Mouse (Mus musculus) midbrain, embryonic 16.5 days (tissue): ENCODE measurements around the gene Ppbp. TPM values are rescaled to one million over a fixed set of nuclear protein-coding genes. Genes with fewer than 3 reads are reported as not detected.
"Not testable (repeated sequence)": the region's sequence is repeated elsewhere in the genome, so short reads cannot be mapped to it uniquely, and the experiment has no call there.

ENCODE experiments used
- ATAC-seq: fragments of 200-750 bp; cut with Nextera tagmentation; 2 replicates; pipeline ENCODE4 v1.8.0; 2017; ENCODE audit warnings: moderate TSS enrichment
- H3K27ac ChIP-seq: fragments of 300-500 bp; sonication (generic); 2 replicates; pipeline ENCODE4 v1.5.1; 2014; ENCODE audit warnings: mild to moderate bottlenecking, low read length, mixed read lengths
- H3K27me3 ChIP-seq: fragments of 300-500 bp; sonication (generic); 2 replicates; pipeline ENCODE4 v1.6.1; 2014; ENCODE audit warnings: low read depth, low read length, mixed read lengths; ENCODE audit not compliant: control insufficient read depth, insufficient read depth
- H3K36me3 ChIP-seq: fragments of 300-500 bp; sonication (generic); 2 replicates; pipeline ENCODE4 v1.6.1; 2014; ENCODE audit warnings: mild to moderate bottlenecking, low read length, moderate library complexity, mixed read lengths; ENCODE audit not compliant: control insufficient read depth, insufficient read depth
- H3K4me1 ChIP-seq: fragments of 300-500 bp; sonication (generic); 2 replicates; pipeline ENCODE4 v1.6.1; 2014; ENCODE audit warnings: mild to moderate bottlenecking, low read length, mixed read lengths; ENCODE audit not compliant: control insufficient read depth, insufficient read depth
- H3K4me2 ChIP-seq: fragments of 300-500 bp; sonication (generic); 2 replicates; pipeline ENCODE4 v1.6.1; 2014; ENCODE audit warnings: mild to moderate bottlenecking, low read length, mixed read lengths
- H3K4me3 ChIP-seq: fragments of 300-500 bp; sonication (generic); 2 replicates; pipeline ENCODE4 v1.5.1; 2014; ENCODE audit warnings: low read depth, mild to moderate bottlenecking, low read length, moderate library complexity, mixed read lengths
- H3K9ac ChIP-seq: fragments of 300-500 bp; sonication (generic); 2 replicates; pipeline ENCODE4 v1.6.1; 2014; ENCODE audit warnings: low read depth, low read length, mixed read lengths
- H3K9me3 ChIP-seq: fragments of 300-500 bp; sonication (generic); replicated peaks from 2 replicates; pipeline ENCODE4 v1.6.1; 2014; ENCODE audit warnings: mild to moderate bottlenecking, low read length, mixed read lengths; ENCODE audit not compliant: control insufficient read depth, poor library complexity, severe bottlenecking
- WGBS: fragments of 180-500 bp; shearing (Covaris S2); extraction: QIAGEN DNeasy Blood & Tissue Kit; methylation state at CpG from one replicate; pipeline ENCODE4 v1.1.7; 2014; 5-methylcytosine and 5-hydroxymethylcytosine counted together
- polyA plus RNA-seq: library from polyadenylated mRNA; unstranded; fragments of >200 nt; fragmentation: Nextera tagmentation; extraction: Ambion mirVana; gene quantifications from 2 replicates; pipeline ENCODE4 v1.2.1, GENCODE M21; 2015

The Ppbp gene
- polyA plus RNA-seq, 1 experiment from 2014 or later, result 1.0 TPM

DNA sequence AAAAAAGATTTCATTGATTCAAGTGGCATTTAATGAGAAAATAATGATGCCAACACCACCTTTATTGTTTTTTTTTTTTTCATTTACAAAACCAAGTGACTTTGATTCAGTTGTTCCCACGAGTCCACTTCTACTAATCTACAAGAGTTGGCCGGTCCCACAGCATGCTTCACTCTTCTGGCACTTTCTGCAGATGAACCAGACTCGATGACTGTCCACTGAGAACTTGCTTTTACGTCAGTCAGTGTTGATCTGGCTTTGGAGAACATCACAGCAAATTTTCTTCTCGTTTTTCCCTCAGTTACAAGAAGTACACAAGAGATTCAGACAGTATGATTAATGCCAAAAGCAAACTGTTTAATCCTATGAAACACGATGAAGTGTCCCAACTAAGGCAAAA is 10.5 kb downstream of the Ppbp start:
- no peaks in the 10 kb centered on the region for H3K36me3 ChIP-seq
- no peak overlapping the region for H3K4me3 ChIP-seq
- no peak for ATAC-seq
- H3K4me2 ChIP-seq, result no peak overlapping the region
- H3K27me3 ChIP-seq, result no peaks in the 10 kb centered on the region
- H3K9me3 ChIP-seq, result no peaks in the 10 kb centered on the region
- H3K27ac ChIP-seq, result no peak overlapping the region
- H3K9ac ChIP-seq, result no peak overlapping the region
- 87% methylated on average over 6 of the region's 6 CpGs for WGBS
- H3K4me1 ChIP-seq, result no peaks in the 10 kb centered on the region

DNA sequence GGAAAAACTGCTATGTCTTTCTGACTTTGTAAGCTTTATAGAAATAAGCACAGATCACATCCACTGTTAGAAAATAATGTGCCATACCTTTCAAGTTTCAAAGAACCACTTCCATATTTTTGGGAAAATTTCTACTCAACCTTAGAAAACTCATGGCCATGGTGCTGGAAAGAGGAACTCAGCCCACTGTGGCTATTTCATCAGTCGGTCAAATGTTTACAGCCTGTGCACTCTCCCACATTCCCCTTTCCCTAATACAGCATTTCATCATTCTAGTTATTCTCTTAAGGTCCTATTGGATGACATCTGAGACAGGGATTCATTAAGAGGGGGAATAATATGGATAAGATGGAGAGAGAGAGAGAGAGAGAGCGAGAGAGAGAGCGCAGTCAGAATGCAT is 15.4 kb downstream of the Ppbp start:
- Histone ChIP-seq H3K4me2 (no peak overlapping the region), H3K27ac (no peak overlapping the region), H3K36me3 (no peaks in the 10 kb centered on the region), H3K27me3 (no peaks in the 10 kb centered on the region), H3K9ac (no peak overlapping the region), H3K9me3 (no peaks in the 10 kb centered on the region), H3K4me3 (no peak overlapping the region), H3K4me1 (no peaks in the 10 kb centered on the region)
- WGBS, result 90% methylated on average over 3 of the region's 3 CpGs
- no peak for ATAC-seq

DNA sequence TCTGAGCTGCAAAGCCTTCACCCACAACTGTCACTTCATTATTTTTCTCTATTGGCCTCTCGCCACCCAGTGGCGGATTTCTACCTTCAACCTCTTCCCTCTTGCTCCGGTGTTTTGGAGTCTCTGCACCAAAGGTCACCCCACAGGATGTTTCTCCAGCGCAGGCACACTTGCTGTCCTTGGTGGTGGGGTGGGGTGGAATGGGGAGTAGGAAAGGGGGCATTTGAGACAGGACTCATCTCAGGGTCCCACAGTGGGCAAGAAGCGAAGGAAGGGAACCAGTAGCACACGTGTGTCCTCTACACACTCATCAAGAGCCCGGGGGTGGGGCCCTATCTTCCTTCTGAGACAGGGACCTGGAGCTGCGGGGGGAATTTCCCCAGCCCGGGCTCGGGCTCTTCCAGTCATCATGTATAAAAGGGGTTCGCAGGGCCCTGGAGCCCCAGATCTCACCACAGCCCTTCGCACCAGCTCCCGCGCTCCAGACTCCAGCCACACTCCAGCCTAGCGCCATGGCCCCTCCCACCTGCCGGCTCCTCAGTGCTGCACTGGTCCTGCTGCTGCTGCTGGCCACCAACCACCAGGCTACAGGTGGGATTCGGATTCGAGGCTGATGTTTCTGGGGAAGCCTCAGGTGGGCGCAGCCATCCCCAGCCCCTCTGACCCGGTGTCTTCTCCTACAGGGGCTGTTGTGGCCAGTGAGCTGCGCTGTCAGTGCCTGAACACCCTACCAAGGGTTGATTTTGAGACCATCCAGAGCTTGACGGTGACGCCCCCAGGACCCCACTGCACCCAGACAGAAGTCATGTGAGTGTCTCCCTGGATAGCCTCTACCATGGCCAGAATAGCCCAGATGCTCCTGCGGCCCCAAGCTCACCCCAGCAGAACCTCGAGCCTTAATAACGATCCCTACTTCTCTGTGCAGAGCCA is 17.6 kb downstream of the Ppbp start, which contains the start of gene Cxcl3:
TSS of gene Cxcl3 (plus strand) at position 445 of the 930 bp plus-strand sequence.
- H3K4me2 ChIP-seq, result peak within 1 kb of the TSS; percentile 91
- H3K36me3 ChIP-seq, result no peaks in the 10 kb centered on the region
- no peaks in the 10 kb centered on the region for H3K27me3 ChIP-seq
- H3K27ac ChIP-seq, result no peak within 1 kb of the TSS
- peak within 1 kb of the TSS; percentile 57 for H3K9ac ChIP-seq
- ATAC-seq, result peak; percentile 92
- no peaks in the 10 kb centered on the region for H3K4me1 ChIP-seq
- 17% methylated on average over 24 of the region's 26 CpGs for WGBS
- H3K4me3 ChIP-seq, result peak within 1 kb of the TSS; percentile 44
- H3K9me3 ChIP-seq, result no peaks in the 10 kb centered on the region

DNA sequence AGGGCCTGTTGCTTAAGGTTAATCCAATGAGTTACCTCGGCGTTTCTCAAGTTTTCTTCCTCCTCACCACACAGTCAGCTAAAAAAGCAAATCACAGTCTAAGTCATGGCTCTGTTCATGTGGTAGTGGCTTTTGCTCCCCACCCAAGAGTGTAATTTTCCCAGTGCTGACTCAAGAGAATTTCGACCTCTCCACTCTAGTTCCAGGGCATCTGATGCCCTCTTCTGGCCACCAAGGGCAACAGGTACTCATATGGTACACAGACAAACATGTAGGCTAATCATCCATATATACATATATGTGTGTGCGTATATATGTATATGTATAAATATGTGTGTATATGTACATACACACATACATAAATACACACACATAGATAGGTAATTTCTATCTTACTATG is 19.8 kb downstream of the Ppbp start:
- no peak for ATAC-seq
- no peaks in the 10 kb centered on the region for H3K27me3 ChIP-seq
- H3K4me2 ChIP-seq, result no peak overlapping the region
- H3K36me3 ChIP-seq, result no peaks in the 10 kb centered on the region
- no peak overlapping the region for H3K9ac ChIP-seq
- 76% methylated on average over 4 of the region's 4 CpGs for WGBS
- H3K4me3 ChIP-seq, result no peak overlapping the region
- H3K27ac ChIP-seq, result no peak overlapping the region
- no peaks in the 10 kb centered on the region for H3K9me3 ChIP-seq
- no peaks in the 10 kb centered on the region for H3K4me1 ChIP-seq

DNA sequence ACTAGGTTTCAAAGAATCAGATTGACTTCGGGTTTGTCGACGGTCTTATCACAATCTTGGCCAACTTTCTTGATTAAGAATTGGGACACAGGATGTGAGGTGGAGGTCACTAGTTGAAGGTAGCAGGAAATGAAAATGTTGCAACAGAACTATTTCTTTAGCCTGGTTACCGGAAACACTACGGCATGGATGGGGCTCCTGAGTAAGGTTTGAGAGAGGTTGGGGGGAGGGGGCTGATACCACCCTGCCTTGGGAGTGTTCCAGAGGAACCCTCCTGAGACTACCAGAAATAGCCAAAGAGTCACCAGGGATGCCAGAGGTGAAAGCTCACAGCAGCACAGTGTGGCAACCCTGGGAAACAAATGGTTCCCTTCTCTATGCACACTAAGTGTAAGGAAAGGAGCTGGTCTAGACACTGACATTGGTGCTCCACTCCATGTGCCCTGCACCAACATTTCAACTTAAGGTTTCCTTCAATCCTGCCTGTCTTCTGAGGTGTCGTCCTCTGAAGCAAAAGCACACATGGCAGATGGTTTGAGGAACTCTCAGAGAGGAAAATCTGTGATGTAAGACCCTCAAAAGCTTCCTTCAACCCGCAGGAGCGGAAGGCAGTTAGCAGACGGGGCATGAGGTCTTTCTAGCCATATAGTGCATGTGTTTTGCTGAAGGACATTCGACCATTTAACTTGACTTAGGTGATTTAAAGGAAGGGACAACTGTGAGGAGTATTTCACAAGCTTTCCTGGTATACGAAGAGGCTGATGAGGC is 21.2 kb downstream of the Ppbp start:
- Histone ChIP-seq H3K9me3 (no peaks in the 10 kb centered on the region), H3K4me2 (no peak overlapping the region), H3K27me3 (no peaks in the 10 kb centered on the region), H3K27ac (no peak overlapping the region), H3K4me1 (no peaks in the 10 kb centered on the region), H3K36me3 (no peaks in the 10 kb centered on the region), H3K9ac (no peak overlapping the region), H3K4me3 (no peak overlapping the region)
- ATAC-seq, result no peak
- WGBS, result 88% methylated on average over 11 of the region's 11 CpGs

DNA sequence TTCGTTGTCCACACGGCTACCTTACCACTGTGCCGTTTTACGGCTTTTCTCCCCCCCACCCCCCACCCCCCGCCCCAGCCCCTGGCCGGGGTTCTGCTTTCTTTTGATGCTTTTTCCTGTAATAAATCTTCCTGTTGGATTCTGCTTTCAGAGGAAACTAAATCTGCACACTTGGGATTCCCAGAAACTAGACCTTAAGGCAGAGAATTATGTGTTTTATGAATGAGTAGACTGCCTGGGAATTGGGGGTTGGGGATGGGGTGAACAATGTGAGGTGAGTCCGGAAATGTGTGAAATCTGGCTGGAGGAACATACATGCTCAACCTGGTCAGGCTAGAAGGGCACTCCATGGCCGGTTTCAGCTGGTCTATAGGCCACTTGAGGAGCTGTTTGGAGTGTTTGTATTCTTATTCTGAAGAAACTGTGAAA is 21.8 kb downstream of the Ppbp start:
- 86% methylated on average over 8 of the region's 8 CpGs for WGBS
- ATAC-seq, result no peak
- Histone ChIP-seq H3K36me3 (no peaks in the 10 kb centered on the region), H3K4me1 (no peaks in the 10 kb centered on the region), H3K27me3 (no peaks in the 10 kb centered on the region), H3K4me3 (no peak overlapping the region), H3K4me2 (no peak overlapping the region), H3K27ac (no peak overlapping the region), H3K9me3 (no peaks in the 10 kb centered on the region), H3K9ac (no peak overlapping the region)

DNA sequence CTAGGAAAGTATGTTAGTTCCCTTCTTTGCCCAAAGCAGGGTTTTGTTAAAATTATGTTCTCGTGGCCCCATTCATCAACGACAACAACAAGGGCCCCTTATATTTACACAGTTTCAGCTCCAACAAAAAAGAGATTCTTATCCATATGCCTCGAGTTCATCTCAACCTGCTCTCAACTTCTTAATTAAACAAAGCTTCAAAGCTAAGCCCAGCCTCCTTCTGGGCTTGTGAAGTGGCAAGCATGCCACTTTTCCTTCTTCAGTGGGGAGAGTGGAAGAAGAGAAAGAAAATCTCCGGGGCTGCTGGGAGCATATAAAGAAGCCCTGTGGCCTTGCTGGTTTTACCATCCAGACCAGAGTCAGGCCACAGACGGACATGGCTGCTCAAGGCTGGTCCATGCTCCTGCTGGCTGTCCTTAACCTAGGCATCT is 25.9 kb downstream of the Ppbp start, which contains the start of gene Cxcl15:
TSS of gene Cxcl15 (plus strand) at position 340 of the 431 bp plus-strand sequence.
- Histone ChIP-seq H3K9me3 (no peaks in the 10 kb centered on the region), H3K36me3 (no peaks in the 10 kb centered on the region), H3K4me3 (no peak within 1 kb of the TSS), H3K9ac (no peak within 1 kb of the TSS), H3K27me3 (no peaks in the 10 kb centered on the region), H3K4me2 (no peak within 1 kb of the TSS), H3K4me1 (no peaks in the 10 kb centered on the region), H3K27ac (no peak within 1 kb of the TSS)
- WGBS, result 62% methylated on average over 5 of the region's 5 CpGs
- ATAC-seq, result no peak

DNA sequence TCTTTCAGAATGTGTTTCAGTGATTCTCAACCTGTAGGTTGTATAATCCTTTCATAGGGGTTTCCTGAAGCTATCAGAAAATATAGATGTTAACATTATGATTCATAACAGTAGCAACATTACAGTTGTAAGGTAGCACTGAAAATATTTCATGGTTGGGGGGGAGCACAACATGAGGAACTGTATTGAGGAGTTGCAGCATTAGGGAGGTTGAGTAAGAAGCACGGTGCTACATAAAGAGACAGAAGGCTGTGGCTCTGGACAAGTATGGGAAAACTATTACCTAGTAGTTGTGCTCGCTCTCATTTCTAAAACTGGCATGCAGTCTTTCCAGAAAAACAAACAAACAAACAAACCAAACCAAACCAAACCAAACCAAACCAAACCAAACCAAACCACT is 27.1 kb downstream of the Ppbp start:
- H3K4me3 ChIP-seq, H3K4me1 ChIP-seq, H3K9ac ChIP-seq, H3K36me3 ChIP-seq, ATAC-seq, H3K27ac ChIP-seq, H3K9me3 ChIP-seq, H3K4me2 ChIP-seq, H3K27me3 ChIP-seq: not testable (repeated sequence)
- WGBS, result 87% methylated on average over 2 of the region's 2 CpGs

DNA sequence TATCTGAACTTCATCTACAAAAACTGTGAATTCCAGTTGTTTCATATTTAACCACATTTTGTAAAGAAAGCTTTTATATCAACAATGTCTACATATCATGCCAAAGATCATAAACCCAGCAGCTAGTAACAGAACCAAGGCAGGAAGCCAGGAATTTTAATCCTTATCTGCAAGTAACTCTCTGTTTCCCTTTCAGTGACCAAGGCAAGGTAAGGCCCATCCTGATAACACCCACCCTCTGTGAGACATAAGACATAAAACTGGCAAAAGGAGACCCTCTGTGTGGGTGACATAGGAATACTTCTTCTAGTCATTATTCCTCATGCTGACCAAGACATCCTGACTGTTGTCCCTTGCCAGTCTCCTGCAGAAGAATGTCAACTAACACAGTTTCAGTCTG is 36.3 kb downstream of the Ppbp start:
- no peak overlapping the region for H3K27ac ChIP-seq
- H3K4me2 ChIP-seq, result no peak overlapping the region
- no peaks in the 10 kb centered on the region for H3K9me3 ChIP-seq
- H3K27me3 ChIP-seq, result no peaks in the 10 kb centered on the region
- H3K9ac ChIP-seq, result no peak overlapping the region
- ATAC-seq, result no peak
- no peak overlapping the region for H3K4me3 ChIP-seq
- no peaks in the 10 kb centered on the region for H3K4me1 ChIP-seq
- no peaks in the 10 kb centered on the region for H3K36me3 ChIP-seq
